Mouse (Mus musculus) erythroblast, embryonic 14.5 days (primary cell): ENCODE measurements around the gene Fam102a.

Experiments used
- GATA1 ChIP-seq: IDR thresholded peaks from 2 replicates; pipeline ENCODE4 v1.6.1; 2012; ENCODE audit warnings: low read length, inconsistent platforms, mixed read lengths
- TAL1 ChIP-seq: IDR thresholded peaks from 3 replicates; pipeline ENCODE4 v1.6.1; 2012; ENCODE audit warnings: low read length, inconsistent platforms, mixed read lengths

DNA sequence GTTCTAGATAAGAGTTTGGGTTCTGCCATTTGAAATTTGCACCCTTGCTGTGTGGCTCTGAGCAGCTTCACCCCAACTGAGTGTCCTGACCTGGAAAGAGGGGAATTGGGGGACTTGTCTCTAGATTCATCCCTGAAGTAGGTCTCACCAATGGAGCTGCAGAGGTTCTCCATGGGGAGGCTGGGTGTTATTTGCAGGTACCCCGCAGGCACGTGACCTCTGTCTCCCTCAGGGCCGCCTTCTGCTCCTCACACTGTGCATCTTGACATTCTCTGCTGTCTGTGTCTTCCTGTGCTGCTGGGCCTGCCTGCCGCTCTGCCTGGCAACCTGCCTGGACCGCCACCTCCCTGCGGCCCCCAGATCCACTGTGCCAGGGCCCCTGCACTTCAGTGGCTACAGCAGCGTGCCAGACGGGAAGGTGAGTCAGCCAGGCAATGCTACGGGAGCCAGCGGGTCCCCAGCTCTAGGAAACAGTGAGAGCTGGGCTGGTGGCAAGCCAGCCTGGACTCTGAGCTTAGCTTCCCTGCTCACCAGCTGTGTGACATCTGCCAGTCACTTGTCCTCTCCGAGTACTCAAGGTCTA is 54.2 kb downstream of the Fam102a start:
- TF ChIP-seq GATA1 (no peak), TAL1 (no peak)
